Mouse (Mus musculus): ENCODE results near the gene Tmem243.

The Tmem243 gene

GRCm38 (mm10) chr5:9106806-9107205, 6.3 kb downstream of the Tmem243 start:
- DNase-seq (ENCODE audit: low read depth, low spot score): no peak

GRCm38 (mm10) chr5:9107296-9108089, 7.0 kb downstream of the Tmem243 start:
- no peak for DNase-seq (ENCODE audit: low read depth, low spot score)

- no peak for DNase-seq (ENCODE audit: low read depth, low spot score)
Measured at GRCm38 (mm10) chr5:9108490-9108889, 8.0 kb downstream of the Tmem243 start.

GRCm38 (mm10) chr5:9109582-9109981, 9.1 kb downstream of the Tmem243 start:
- peak; percentile 23 for DNase-seq (ENCODE audit: low read depth, low spot score)

GRCm38 (mm10) chr5:9111285-9111684, 10.8 kb downstream of the Tmem243 start:
- DNase-seq (ENCODE audit: low read depth, low spot score): no peak

- peak; percentile 82 for DNase-seq (ENCODE audit: low read depth, low spot score)
Measured at GRCm38 (mm10) chr5:9111759-9112158, 11.3 kb downstream of the Tmem243 start.

- DNase-seq (ENCODE audit: low read depth, low spot score): no peak
Measured at GRCm38 (mm10) chr5:9114162-9114561, 13.7 kb downstream of the Tmem243 start.

- no peak for DNase-seq (ENCODE audit: low read depth, low spot score)
Measured at GRCm38 (mm10) chr5:9124134-9124533, 23.7 kb downstream of the Tmem243 start.

- peak; percentile 45 for DNase-seq (ENCODE audit: low read depth, low spot score)
Measured at GRCm38 (mm10) chr5:9128566-9128965, 28.1 kb downstream of the Tmem243 start.

- DNase-seq (ENCODE audit: low read depth, low spot score): peak; percentile 42
Measured at GRCm38 (mm10) chr5:9131786-9132185, 31.3 kb downstream of the Tmem243 start.

- DNase-seq (ENCODE audit: low read depth, low spot score): peak; percentile 26
Measured at GRCm38 (mm10) chr5:9135588-9135987, 35.1 kb downstream of the Tmem243 start.

- no peak for DNase-seq (ENCODE audit: low read depth, low spot score)
Measured at GRCm38 (mm10) chr5:9140724-9141123, 40.3 kb downstream of the Tmem243 start.

GRCm38 (mm10) chr5:9142376-9142775, 41.9 kb downstream of the Tmem243 start:
- DNase-seq (ENCODE audit: low read depth, low spot score): peak; percentile 20

GRCm38 (mm10) chr5:9149273-9149850, 48.9 kb downstream of the Tmem243 start:
- DNase-seq (ENCODE audit: low read depth, low spot score): no peak

GRCm38 (mm10) chr5:9156746-9157145, 56.3 kb downstream of the Tmem243 start:
- DNase-seq (ENCODE audit: low read depth, low spot score): peak; percentile 85

- DNase-seq (ENCODE audit: low read depth, low spot score): no peak
Measured at GRCm38 (mm10) chr5:9157336-9157735, 56.9 kb downstream of the Tmem243 start.

GRCm38 (mm10) chr5:9160831-9161455, 60.5 kb downstream of the Tmem243 start:
- peak; percentile 51 for DNase-seq (ENCODE audit: low read depth, low spot score)

- peak; percentile 95 for DNase-seq (ENCODE audit: low read depth, low spot score)
Measured at GRCm38 (mm10) chr5:9161456-9162041, 61.1 kb downstream of the Tmem243 start, which contains the start of gene Dmtf1. Dmtf1 (minus strand) TSS chr5:9161776.

- peak; percentile 39 for DNase-seq (ENCODE audit: low read depth, low spot score)
Measured at GRCm38 (mm10) chr5:9162088-9162487, 61.6 kb downstream of the Tmem243 start.

- DNase-seq (ENCODE audit: low read depth, low spot score): peak; percentile 80
Measured at GRCm38 (mm10) chr5:9163411-9163810, 62.9 kb downstream of the Tmem243 start.

- peak; percentile 64 for DNase-seq (ENCODE audit: low read depth, low spot score)
Measured at GRCm38 (mm10) chr5:9165151-9165550, 64.7 kb downstream of the Tmem243 start.

GRCm38 (mm10) chr5:9166366-9166765, 65.9 kb downstream of the Tmem243 start:
- peak; percentile 55 for DNase-seq (ENCODE audit: low read depth, low spot score)
